Mouse (Mus musculus): ENCODE results near the gene Tuba4a. TPM values are rescaled to one million over a fixed set of nuclear protein-coding genes. Genes with fewer than 3 reads are reported as not detected.
A peak's percentile ranks its signal among the peaks of the same experiment; 100 is the strongest.

The Tuba4a gene
- total RNA-seq (2022): 100 to 1,000 TPM; 598 to 614 (median 602) TPM

DNA sequence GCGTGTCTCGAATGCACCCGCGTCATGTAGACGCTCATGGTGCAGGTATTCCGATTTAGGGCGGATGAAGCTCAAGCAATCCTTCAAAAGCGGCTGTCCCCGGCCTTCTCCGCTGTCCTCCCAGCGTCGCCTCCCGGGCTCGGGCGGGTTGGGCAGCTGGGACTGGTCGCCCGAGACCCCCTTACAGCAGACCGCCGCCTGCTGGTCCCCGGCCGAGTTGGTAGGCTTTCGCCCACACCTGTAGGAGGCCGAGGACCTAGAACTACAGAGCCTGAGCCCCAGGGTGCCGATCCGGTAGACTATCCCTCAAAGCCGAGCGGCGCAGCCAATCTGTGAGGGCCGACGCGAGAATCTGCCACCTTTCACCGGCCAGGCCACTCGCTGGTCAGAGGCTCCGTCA is at the start of gene Tuba4a:
Gene Tuba4a (minus strand): TSS at position 335 of the 400 bp plus-strand sequence.
- no peak for DNase-seq (ENCODE audit: low spot score in 2 of 2)

DNA sequence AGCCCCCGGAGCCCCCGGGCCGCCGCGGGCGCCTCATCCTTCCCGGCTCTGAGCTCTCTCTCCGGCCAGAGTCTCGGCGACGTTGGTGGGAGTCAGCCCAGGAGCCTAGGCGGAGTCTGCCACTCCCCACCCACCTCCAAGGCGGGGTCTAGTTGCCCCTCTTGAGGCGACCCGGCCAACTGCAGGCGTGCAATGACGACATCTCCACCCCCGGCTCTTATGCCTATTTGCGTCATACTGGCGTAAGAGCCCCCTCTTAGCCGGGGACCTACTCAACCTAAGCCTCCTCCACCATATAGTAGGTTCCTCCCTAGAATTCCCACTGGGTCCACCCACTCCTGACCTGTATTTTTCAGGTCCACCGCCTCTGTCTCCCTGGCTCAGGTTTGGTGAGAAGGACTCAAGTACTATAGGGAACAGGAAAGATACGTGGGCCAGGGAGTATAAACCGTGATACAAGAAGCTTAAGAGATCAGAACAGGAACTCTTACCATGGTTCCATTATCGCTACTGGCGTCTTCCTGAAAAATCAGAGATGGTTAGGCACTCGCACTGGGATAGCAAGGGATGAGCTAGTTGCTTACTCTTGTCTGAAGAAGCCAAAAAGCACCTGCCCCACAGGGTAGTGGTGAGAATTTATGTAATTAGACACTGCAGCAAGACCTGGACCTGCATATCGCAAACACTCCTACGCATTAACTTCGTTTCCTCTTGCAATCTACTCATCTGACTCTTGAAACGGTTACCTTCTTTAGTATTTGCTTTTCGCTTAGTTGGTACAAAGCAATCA is 44.6 kb upstream of the Tuba4a start, which contains the start of gene Ptprn:
Gene Ptprn (minus strand): TSS at position 412 of the 790 bp plus-strand sequence.
- peak in 1 of 2 experiments; percentile 84 for DNase-seq (ENCODE audit: low spot score in 2 of 2)

DNA sequence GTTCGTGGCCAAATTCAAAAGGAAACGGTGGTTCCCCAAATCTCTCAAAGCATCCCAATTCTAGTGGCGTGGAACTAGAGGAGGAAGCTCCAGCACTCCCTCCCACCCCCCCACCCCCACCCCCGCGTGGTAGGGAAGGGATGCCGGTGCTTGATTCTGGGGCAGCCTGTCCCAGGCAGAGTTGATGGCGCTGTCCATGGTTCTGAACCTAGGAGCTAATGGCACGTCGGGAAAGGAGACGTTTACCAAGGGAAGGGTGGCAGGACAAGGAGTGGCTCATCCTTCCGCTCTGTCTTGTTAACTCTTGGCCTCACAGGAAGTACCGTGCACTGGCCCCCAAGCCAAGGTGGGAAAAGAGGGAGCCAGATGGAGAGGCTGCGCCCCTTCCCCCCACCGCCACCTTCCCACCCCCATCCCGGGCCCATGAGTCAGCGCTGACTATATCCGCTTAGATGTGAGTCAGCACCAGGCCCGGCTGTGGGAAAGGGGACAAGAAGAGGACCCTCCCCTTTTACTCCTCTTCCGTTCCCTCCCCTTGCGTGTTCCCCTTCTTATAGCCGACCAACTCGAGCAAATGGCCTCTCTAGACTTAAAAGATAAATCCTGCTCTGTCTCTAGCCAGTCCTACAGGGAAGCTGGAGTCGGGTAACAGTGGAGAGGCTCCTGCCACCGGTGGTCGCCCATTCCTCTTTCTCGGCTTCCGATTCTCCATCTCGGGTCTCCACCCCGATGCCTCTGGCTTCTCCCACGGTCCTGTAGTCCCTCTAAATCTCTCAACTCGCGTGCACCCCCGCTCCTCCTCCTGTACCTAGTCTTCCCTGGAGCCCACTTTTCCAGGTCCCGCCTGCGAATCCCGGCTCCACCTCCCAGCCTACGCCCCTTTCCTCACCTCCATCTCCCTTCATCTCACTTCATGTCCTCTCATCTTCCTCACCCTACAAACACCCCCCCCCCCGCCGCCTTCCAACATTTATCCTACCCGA is 43.6 kb upstream of the Tuba4a start:
- peak in 1 of 2 experiments; percentile 73 for DNase-seq (ENCODE audit: low spot score in 2 of 2)

DNA sequence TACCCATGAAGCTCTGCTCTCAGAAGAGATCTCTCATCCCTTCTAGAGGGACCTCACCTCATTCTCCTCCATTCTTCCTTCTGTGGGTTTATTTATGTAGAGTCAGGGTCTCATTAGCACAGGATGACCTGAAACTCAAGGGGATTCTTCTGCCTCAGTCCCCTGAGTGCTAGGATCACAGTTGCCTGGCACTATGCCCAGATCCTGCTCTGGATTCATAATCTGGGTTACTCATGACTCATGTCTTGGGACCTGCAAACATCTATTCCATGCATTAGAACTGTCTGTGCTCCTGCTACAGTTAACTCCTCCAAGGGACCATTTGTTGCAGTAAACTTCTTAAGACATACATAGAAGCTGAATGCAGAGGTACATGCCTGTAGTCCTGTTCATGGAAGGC is 41.6 kb upstream of the Tuba4a start:
- DNase-seq (ENCODE audit: low spot score in 2 of 2): no peak

DNA sequence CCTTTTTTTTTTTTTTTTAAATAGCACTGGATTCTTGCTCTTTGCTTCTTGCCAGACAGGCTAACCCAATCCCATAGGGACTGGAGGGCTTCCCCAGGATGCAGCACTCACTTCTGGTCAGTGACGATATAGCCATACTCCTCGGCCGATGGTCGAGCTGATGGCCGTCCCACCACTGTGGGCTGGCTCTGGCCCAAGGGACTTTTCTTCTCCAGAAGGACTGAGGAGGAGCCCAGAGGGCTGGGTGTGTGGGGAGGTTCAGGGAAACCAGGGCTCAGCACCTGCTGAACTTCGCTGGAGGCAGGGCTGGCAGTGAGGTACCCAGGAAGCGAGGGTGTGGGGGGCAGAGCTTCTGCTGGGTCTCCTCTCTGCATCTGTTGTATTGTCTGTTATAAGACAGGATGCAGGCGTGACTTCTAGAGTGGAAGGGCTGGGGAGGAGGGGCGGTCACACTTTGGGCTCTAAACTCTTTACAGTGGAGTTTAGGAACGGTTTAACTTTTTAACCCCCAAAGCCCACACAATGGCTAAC is 35.9 kb upstream of the Tuba4a start:
- DNase-seq (ENCODE audit: low spot score in 2 of 2): no peak

DNA sequence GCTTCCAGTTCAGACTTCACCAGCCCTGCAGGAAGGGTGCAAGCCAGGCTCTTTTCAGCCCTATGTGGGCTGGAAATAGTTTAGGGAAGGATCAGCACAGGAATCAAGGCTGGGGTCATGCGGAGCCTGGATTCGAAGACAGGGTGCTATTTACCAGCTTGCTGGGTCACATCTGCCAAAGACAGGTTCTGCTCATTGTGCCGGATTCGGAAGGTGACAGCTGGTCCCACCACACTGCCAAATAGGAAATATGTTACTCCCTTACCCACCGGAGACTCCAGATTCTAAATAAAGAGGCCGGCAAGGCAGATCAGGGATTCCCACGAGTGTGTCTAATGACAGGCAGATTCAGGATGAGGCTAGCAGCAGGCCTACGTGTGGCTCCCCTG is 35.0 kb upstream of the Tuba4a start:
- DNase-seq (ENCODE audit: low spot score in 2 of 2): no peak

DNA sequence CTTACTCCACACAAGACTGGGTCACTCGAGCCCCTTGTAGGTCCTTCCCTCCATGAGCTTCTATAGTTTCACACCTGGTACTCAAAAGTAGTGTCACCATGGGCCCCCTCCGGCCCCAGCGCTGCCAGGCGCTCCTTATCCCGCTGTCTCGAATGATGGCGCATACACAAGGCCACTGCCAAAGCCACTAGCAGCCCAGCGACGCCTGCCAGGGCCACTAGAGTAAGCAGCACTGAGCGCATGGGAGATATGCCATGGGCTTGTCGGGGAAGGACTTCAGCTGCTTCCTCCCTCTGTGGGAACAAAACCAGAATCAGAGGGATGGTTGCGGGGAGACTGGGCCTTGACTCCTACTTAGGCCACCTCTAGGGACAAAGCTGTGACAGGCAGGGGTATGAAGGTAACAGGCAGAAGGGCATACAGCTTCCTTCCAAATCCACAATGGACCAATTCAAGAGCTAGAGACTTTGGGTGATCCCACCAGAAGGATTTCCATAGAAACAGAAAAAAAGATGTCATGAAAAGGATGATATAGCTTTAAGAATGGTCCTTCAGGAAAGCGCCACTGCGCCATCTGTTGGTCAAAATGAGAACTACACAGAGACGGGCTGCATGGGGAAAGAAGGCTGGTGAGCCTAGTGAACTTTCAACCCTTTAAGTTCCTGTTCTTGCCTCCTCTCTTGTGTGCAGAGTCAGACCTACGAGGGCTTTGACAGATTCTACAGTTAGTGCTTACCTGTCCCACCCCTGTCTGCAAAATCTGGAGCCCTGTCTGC is 34.4 kb upstream of the Tuba4a start:
- peak in 1 of 2 experiments; percentile 94 for DNase-seq (ENCODE audit: low spot score in 2 of 2)

DNA sequence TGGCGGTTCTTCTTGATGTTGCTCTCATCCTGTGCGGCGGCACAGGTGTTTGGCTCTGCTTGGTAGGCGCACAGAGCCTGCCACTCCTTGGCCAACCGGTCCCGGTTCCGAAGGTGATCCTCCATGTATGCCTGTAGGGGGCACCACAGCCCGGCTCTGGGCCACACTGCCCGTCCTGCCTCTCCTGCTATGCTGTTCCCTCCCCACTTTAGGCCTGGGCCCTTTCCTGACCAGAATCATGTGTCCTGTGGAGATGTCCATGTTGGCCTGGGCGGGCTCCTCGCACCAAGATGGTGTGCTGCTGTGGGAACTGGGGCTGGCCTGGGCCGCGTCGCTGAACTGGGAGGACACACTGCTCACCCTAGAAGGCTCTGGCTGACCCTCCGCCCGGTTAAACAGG is 33.4 kb upstream of the Tuba4a start:
- no peak for DNase-seq (ENCODE audit: low spot score in 2 of 2)

DNA sequence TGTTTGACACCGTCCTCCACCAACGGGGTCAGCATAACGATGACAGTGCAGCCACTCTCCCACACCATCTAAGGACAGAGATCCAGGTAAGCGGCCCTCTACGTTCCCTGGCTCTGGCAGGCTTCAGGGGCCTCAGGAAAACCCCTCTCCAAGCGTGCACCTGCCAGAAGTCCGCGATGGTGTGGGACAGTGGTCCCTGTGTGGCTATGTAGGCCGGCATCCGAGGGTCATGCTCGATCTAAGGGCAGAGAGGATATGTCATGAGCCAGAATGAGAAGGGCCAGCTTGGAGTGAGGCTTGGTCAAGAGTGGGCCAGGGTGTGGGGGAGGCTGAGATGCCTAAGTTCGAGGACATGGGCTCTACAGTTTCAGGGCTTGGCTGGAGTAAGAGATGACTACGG is 32.6 kb upstream of the Tuba4a start:
- no peak for DNase-seq (ENCODE audit: low spot score in 2 of 2)

DNA sequence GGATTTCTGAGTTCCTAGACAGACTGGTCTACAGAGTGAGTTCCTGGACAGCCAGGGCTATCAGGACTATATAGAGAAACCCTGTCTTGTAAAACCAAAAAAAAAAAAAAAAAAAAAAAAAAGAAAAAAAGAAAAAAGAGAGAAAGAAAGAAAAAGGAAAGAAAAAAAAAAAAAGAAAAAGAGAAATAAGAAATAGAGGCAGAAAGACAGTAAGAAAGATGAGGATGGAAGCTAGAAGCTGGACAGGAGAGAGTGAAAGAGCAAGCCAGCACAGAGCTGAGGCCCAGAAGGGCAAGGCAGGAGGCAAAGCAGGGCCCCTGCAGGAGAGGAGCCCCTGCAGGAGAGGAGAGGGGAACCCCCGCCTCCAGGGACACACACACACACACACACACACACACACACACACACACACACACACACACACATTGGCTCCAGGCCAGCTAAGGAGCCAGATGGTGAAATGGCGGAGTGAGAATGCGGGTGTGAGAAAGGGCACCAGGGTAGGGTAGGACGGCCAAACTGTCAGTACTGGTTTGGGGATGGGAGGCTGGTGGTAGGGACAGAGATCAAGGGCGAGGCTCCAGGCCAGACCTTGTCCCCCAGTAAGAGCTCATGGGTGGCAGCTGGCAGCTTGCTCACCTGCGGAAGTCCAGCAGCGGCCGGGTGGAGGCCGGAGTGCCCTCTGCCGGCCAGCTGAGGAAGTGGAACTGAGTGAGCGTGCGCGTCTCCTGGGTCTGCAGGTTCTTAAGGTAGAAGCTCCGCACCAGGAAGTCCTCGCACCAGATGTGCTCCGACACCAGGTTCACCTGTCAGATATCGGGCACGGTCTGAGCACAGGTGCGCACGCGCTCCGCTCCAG is 31.7 kb upstream of the Tuba4a start:
- no peak for DNase-seq (ENCODE audit: low spot score in 2 of 2)

DNA sequence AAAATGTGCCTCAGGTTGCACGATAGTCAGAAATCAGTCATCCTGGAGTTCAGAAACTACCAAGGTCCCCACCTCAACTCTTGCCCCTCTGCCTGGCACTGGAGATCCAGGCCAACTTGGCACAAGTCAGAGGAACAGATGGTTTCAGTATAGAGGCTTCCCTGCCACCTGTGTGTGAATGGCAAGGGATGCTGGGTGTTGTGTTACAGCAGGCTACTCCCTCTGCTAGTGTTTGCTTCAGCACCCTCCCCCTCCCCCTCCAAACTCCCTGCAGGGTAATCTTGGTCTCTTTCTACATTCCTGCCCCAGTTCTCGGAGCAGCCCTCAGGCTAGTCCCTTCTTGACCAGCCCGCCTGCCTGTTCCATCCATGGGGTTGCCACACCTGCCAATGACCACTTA is 30.8 kb upstream of the Tuba4a start:
- no peak for DNase-seq (ENCODE audit: low spot score in 2 of 2)

DNA sequence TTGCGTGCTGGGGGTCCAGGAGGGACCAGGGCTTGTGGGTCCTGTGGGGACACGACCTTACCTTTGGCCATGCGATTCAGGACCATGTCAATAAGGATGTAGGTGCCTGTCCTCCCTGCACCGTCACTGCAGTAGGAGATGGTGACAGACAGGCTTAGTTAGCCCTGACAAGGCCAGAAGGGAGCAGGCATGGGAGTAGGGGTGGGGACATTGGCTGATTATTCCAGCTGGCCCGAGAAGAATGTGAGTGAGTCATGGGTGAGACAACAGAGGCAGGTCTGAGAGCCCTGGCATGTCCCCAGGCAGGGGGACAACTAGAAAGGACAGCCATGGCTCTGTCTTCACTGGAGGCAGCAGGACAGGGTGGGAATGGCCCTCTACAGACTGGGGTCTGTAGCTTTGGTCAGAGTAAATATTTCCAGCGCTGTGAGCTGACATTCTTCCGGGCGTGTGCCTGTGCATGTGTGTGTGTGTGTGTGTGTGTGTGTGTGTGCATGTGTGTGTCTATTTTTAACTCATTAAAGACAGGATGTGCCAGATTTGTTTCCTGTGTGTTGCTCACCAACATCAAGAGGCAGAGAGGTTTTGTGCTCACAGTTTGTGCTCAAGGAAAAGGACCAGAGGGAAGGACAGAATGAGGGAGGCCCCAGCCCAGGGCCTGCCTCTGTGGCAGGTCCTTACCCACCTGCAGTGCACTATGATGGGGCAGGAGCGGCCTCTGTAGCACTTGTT is 28.5 kb upstream of the Tuba4a start:
- DNase-seq (ENCODE audit: low spot score in 2 of 2): peak in 1 of 2 experiments; percentile 67

DNA sequence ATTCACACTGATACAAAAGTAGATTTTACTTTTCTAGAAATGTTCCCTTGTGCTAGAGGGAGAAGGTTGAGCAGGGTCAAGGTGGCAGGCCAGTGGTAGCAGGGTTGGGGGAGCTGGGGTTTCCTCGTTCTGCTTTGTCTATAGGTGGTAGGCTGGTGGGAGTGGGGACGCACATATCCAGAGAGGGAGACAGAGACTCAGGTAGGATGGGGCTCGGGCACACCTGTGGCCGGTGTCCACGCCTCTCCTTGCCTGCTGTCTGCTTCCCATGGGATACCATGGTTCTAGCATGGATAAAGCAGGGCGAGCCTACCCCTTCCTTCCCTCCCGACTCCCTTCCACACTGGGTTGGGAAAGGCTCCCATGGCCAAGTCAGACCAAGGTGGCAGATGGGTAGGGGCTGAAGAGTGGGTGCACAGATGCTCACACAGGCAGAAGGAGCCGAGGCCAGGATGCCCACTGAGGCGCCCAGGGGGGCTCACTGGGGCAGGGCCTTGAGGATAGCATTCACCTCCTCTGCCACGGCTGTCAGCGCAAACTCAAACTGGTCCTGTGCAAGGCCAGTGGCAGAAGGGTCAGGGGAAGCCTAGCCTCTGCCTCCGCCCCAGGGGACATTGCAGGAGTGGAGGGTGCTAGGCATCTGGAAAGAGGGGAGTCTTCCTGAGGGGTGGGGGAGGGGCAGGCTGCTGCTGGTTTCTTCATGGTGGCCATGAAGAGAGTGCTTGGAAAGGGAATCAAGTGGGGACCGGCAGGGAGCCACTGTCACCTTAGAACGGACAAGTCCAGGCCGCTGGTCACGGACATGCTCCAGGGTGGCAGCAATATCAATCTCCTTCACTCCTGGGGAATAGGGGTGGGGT is 27.6 kb upstream of the Tuba4a start:
- no peak for DNase-seq (ENCODE audit: low spot score in 2 of 2)

DNA sequence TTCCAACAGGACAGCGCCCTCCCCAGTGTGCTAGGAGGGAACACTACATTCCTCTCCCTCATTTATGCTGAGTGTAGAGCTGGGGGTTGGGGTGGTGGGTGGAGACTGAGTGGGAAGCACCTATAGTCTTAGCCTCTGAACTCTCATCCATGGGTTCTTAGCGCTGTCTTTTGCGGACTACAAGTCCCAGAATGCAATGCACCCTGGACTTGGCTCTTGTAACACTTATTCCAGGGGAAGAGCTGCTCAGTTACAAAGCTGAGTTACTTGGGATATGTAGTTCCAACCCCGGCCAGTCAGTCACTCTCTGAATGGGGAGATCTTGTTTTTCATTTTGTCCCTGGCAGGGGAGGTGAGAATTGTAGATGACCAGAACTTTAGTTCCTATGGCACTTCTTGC is 25.2 kb upstream of the Tuba4a start:
- DNase-seq (ENCODE audit: low spot score in 2 of 2): no peak

DNA sequence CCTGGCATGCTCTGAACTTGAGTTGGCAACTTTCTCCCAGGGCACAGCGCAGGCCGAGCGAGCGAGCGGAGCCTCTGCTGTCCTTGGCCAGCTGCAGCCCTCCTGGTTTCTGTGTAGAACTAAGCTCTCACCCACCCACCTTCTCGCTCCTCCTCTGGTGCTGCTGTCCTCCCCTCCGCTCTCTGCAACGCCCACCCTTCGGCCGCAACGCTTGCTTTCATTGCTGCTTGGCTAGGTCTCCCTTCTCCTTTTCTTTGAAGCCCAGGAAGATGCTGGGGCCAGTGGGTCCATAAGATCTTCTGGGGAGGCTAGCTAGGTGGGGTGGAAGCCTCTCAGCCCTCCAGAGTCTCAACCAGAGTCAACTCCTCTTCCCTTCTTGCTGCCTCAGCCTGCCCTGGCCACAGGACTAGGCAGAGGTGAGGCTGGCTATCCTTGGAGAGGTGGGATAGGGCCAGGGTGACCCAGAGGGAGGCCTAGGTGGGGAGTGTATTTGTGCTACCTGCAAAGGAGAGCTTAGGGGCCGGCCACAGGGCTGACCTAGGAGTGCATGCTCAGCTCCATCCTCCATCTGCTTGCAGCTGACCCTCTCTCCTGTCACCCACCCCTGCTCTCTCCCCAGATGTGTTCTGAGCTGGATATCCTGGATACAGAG is 24.6 kb upstream of the Tuba4a start:
- DNase-seq (ENCODE audit: low spot score in 2 of 2): no peak

DNA sequence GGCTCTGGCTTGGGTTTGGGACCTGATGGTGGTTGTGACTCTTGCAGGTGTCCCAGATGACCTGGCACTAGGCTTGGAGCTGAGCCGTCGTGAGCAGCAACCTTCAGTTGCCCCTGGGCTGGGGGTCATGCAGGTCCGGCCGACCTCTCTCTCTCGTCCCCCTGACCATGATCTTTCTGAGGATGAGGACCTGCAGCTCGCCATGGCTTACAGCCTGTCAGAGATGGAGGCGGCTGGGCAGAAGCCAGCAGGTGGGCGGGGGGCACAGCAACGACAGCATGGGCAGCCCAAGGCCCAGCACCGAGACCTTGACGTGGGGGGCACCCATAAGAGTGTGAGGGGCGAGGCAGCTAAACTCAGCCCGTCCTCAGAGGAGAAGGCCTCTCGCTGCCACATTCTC is 23.7 kb upstream of the Tuba4a start:
- DNase-seq (ENCODE audit: low spot score in 2 of 2): no peak

DNA sequence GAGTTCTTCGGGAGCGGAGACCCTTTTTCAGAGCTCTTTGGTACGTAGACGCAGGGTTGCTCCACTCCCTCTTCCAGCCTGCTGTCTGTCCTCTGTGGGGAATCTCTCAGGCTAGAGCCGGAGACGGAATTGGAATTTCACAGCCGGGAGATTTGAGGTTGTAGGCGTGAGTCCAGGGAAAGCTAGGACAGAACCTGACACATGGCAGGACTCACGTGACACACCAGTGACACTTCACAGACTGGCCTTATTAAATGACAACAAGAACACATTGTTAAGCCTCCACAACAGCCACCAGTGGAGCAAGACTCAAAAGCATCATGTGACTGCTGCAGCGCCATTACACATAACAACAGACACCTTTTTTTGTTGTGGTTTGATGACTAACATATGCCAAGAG is 19.9 kb upstream of the Tuba4a start:
- peak in 1 of 2 experiments; percentile 74 for DNase-seq (ENCODE audit: low spot score in 2 of 2)

Data from left cerebral cortex, adult 8-10 months (tissue).